Mouse (Mus musculus): ENCODE data around the gene Pianp. TPM values are rescaled to one million over a fixed set of nuclear protein-coding genes. Genes with fewer than 3 reads are reported as not detected.

Gene Pianp
- total RNA-seq (2021): under 1 TPM; 0.75 to 0.93 TPM
- long read RNA-seq, experiment 1: 0 reads
- long read RNA-seq, experiment 2: 0 reads

DNA sequence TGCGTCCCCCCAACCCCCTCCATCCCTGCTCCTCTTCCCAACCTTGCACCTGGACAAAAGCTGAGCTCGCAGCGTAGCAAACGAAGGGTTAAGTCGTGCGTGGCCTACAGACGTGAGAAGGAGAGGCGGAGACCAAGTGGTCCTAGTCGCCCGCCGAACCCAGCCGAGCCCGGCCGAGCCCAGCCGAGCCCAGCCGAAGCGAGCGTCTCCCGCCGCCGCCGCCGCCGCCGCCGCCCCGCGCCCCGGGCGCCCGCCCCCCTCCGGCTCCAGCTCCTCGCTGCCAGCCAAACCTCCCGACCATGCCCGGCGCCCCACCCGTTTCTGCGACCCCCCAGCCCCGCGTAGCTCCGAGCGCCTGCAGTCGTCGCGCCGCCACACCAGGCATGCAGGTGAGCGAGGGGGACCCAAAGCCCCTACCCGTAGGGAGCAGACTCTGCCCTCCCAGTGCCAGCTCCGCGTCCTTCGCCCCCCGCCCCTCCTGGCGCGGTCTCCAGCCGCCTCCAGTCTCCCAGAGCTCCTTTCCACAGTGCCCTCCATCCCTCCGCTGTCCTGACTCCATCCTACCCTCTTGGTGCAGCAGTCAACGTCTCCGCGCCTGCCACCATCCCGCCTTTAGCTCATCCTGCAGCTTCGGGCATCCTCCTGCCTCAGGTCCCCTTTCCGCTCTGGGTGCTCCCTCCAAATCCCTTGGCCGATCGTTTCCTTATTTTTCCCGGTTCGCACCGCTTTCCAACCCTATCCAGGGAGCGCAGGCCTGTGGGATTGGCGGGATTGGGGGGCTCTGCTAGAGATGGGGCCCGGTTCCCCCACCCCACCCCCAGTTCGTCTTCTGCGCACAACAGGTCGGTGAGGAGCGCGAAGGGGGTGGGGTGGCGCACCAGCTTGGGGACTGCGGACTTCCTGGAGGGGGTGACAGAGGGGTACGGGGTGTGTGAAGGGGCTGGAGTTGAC, at the start of gene Pianp:
Gene Pianp (plus strand): TSS at position 144 of the 951 bp plus-strand sequence.
- DNase-seq (ENCODE audit: low spot score): peak; percentile 57

DNA sequence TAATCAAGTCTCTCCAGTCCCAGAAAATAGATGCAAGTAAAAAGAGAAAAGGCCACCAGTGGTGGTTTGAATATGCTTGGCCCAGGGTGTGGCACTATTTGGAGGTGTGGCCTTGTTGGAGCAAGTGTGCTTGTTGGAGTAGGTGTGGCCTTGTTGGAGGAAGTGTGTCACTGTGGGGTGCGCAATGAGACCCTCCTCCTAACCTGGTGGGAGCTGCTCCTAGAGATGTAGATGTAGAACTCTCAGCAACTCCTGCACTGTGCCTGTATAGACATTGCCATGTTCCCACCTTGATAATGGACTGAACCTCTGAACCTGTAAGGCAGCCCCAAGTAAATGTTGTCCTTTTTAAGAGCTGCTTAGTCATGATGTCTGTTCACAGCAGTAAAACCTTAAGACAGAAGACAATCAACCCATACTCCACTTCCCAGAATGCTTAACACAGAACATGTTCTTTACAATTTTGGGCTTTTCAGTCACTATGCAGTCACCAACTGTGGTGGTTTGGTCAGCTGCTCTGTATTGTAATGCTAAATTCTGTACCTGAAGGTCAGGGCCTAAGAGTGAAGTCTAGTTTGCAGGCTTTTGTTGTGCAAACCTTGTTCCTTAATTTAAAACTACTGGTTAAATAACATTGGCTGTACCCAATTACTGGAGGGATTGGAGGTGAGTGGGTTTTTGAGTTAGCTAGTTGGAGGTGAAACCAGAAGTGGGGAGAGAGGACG, 42.3 kb upstream of the Pianp start:
- DNase-seq (ENCODE audit: low spot score): no peak

DNA sequence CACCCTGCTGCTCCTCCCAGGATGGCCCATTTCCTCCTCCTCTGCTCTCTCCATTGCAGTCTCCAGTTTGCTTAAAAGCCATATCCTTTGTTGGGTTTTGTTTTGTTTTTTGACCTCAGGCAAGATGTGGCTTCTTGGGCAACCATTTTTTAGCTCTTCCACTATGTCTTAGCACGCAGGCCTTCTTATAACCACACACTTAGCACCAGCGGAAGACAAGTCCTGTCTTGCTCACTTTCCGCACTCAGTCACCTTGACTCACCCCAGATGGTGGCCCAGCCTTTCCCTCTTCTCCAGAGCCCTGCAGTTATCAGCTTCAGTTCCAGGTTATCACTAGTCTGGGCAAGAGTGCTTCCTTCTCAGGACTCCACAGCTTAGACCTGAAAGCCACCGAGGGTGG, 41.3 kb upstream of the Pianp start:
- no peak for DNase-seq (ENCODE audit: low spot score)

DNA sequence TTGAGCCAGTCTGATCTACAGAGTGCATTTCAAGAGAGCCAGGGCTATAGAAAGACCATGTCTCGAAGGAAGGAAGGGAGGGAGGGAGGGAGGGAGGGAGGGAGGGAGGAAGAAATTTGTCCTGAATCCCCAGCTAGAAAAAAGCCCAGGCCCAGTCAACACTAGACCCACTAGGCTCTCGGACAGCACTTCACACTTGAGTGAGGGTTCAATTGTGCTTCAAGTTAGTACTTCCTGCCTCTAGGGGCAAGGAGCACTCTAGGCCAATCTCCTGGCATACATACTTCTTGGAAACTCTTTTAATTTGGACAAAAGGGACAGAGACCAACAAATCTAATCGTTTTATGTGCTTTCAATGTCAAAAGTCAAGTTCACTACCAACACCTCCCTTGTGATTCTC, 38.4 kb upstream of the Pianp start:
- no peak for DNase-seq (ENCODE audit: low spot score)

DNA sequence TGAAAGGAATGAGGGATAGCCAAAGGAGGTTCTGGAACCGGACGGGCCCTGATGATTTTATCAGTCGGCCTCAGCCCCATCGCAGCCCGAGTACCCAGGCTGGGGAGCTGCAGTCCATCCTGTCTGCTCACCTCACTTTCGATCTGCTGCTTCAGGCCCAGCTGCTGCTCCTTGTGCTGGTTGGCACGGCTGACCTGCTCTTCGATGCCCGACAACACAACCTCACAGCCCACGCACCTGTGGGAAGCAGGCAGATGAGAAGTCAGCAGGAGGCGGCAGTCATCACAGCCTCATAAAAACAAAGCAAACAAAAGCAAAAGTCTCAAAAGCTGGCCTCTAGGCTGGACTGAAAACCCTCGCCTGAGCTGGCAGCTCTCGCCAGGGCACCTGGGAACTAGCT, 36.5 kb upstream of the Pianp start:
- DNase-seq (ENCODE audit: low spot score): no peak

DNA sequence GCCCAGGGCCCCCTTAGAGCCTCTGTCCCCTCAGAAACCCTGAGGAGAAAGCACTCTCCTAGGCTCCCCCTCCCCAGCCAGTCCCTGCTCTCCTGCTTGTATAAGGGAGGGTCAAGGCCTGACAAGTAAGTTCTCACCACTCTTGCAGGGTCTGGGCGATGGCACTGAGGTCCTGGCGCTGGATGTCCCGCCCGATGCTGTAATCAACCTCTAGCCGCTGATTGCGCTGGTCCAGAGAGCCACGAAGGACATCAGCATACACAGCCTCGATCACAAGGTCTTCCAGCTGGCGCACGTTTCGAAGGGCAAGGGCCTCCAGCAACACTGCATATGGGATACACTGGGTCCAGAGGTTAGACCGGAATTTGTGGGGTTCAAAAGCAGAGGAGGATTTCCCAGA, 35.5 kb upstream of the Pianp start:
- DNase-seq (ENCODE audit: low spot score): no peak

DNA sequence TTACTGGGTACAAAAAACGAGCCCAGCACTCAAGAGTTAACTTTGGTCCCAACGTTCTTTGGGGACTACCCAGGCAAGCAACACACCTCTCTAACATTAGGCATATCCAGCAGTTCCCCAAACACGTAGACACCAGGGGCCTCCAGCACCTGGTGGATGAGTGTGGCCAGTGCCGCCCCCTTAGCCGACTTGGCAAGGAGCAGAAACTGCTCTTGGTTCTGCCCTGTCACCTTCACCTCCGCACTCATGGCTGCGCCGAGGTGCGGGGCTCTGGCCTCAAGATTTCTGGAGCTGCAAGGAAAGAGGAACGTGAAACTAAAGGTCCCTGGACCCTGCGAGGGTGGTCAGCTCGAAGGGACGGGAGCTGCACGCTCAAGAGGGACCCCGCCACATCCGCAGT, 31.9 kb upstream of the Pianp start:
- no peak for DNase-seq (ENCODE audit: low spot score)

DNA sequence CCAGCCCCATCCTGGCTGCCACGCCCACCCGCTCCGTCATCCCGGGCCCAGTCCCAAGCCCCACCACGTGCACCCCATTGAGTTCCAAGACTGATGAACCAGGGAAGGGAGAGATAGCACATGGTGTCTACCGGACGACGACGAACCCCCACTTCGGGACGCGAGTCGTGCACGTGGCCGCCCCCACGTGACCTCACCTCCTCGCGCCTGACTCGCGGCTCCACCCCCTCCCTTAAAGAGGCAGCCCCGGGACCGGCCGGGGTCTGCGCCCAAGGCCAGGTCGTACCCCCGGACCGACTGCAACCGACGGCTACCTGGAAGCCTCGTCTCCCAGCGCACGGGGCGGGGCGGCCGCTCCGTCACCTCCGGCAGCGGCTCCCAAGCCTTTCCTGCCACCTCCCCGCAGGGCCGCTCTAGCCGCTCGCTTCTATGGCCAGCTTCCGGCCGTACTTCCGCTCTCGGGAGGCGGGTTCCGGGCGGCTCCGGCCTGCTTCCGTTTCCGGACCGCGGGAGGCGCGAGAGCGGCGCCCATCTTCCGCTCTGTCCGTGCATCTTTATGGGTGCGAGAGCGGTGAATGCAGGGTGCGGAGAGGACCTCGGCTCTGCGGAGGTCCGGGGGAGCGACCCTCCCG, 31.3 kb upstream of the Pianp start, which contains the start of gene Cops7a:
Gene Cops7a (minus strand): TSS at position 451 of the 632 bp plus-strand sequence.
- DNase-seq (ENCODE audit: low spot score): peak; percentile 97

DNA sequence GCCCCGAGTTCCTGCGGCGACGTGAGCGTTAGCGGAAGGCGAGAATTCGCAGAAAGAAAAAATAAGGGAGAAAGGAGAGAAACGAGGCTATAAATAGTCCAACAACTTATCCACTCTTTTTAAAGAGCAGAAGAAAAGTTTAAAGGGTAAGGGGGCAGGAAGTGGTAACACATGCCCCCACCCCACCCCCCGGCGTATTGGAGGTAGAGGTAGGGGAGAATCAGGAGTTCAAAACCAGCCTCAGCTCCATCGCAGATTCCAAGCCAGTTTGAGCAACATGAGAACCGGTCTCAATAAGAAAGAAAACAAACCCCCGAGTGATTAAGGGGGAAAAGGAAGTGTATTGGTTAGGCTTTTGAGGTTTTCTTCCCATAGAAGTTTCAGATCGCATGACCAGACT, 30.7 kb upstream of the Pianp start:
- no peak for DNase-seq (ENCODE audit: low spot score)

DNA sequence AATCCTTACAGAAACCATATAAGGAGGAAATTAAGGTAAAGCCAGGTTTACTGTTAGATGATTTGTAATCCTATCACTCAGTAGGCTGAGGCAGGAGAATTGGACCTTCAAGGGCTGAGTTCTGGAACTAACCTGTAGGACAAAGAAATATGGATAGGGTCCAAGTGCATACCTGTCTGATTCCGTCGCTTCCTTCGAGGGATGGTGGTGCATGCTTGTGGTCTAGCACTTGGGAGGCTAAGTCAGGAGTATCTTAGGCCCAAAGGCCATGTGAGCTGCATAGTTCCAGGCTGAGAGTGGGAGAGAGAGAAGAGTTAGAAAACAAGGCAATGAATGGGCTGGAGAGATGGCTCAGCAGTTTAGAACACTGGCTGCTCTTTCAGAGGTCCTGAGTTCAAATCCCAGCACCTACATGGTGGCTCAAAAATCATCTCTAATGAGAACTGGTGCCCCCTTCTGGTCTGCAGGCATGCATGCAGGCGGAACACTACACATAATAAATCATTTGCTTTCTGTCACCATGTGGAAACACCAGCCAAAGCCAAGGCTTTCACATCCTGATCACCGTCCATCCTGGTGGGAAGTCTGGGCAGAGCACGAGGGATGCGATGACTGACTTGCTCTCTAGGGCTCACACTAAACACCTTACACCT, 29.9 kb upstream of the Pianp start:
- DNase-seq (ENCODE audit: low spot score): no peak

DNA sequence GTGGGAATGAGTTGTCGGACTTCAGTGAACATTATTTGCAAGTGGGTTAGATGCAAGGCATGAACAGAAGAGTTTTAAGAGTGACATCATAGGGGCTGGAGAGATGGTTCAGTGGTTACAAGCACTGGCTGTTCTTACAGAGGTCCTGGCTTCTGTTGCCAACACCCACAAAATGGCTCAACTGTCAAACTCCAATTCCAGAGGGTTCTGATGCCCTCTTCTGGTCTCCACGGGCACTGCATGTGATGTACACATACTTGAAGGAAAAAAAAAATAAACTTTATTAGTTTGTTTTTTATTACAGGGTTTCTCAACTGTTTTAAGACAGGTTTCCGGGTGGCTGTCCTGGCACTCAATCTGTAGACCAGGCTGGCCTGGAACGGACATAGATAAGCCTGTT, 28.7 kb upstream of the Pianp start:
- DNase-seq (ENCODE audit: low spot score): peak; percentile 32

DNA sequence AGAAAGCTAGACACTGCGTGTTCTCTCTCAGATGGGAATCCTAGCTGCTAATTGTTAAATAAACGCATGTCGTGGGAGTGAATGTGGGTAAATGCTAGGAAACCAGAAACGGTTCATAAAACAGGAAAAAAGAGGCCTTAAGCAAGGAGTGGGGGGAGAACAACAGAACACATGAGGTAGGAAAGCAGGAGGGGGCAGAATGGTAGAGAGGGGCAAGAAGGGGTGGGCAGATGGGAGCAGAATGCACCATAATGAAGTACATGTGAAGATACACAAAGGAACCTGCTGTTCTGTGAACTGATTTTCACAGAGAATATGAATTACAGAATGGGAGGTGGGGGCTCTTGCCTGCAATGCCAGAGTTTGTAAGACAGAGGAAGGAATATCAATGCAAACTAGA, 4.3 kb upstream of the Pianp start:
- no peak for DNase-seq (ENCODE audit: low spot score)

DNA sequence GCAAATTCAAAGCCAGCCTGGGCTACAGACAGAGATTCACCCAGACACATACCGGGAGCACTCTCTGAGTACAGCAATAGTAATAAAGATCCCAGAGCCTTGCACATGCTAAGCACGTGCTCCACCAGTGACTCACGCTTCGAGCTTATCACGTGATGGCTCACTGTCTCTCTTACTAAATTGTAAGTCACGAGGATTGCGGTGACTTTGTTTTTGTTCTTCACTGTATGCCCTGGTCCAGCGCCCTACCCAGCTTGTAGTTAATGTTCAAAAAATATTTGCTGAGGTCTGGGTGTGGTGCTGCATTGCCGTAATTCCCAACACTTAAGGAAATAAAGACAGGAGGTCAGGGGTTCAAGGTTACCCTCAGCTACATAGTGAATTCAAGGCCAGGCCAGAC, 3.1 kb upstream of the Pianp start:
- no peak for DNase-seq (ENCODE audit: low spot score)

DNA sequence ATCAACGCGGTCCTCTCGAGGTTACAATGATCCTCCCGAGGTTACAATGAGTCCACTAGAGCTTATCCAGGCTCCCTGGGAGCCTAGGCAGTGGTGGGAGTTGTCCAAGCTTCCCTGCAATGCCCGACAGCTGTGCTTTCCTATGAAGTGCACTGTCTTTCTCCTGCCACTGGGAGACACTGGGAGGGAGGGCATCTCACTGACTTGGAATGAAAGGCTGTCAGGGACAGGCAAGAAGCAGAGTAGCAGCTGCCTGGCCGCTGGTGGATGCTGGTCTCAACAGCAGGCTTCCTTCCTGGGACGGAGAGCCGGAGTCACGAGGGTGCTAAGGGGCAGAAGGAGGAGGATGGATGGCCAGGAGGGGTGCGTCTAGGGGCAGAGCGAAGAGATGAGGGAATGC, 2.6 kb upstream of the Pianp start:
- DNase-seq (ENCODE audit: low spot score): no peak

DNA sequence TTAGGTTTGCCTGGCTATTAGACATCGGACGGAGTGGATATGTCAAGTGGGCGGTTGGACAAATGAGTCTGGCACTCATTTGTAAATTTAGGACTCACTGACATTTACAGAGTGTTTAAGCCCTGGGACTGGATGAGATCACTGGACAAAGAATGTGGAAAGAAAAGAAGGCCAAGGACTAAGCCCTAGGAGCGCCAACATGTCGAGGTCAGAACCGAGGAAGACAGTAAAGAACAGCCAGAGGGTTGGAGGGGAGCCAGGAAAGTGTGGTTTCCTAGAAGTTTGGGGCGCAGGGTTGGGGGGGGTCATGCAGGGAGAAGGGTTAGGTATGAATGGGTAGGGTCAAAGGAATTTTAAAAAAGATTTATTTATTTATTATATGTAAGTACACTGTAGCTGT, 1.2 kb upstream of the Pianp start:
- no peak for DNase-seq (ENCODE audit: low spot score)

DNA sequence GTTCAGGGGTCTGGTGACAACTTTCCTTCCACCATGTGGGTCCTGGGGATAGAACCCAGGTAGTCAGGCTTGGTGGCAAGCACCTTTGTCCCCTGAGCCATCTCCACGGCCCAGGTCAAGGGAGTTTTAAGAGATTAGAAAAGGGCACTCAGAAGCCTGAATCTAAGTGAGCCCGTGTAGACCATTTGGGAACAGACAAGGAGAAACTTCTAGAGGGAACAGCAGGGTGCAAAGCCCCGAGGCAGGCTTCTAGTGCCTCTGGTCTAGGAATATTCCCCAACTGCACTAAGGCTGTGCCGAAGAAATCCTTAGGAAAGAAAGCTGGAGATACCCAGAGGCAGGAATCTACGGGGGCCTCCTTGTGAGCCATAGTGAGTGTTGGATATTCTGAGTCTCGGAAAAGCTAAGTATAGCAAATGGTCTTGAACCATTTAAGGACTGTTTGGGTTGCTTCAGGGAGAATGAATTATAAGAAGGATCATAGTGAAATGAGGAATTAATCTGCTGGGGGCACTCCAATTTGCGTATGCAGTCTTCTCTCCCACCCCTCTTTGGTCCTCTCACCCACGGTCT, 577 bp upstream of the Pianp start:
- no peak for DNase-seq (ENCODE audit: low spot score)

DNA sequence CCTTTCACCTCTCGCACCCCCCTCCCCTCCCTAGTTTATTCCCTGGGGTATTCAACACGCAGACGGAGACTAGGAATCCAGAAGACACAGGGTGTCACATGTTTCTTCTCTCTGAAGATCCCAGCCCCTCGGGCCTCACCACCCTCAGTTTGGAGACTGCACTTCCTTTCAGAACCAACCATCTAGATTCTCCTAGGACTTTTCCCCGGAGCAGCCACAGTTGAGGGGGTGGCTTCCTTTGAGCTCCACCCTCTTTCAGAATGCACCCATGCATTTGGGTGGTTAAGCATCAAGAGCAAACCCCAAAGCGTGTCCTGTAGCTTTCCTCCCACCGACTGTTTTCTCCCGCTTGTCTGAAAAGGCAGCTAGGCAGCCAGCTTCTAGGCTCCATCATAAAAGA, 1.6 kb downstream of the Pianp start:
- no peak for DNase-seq (ENCODE audit: low spot score)

DNA sequence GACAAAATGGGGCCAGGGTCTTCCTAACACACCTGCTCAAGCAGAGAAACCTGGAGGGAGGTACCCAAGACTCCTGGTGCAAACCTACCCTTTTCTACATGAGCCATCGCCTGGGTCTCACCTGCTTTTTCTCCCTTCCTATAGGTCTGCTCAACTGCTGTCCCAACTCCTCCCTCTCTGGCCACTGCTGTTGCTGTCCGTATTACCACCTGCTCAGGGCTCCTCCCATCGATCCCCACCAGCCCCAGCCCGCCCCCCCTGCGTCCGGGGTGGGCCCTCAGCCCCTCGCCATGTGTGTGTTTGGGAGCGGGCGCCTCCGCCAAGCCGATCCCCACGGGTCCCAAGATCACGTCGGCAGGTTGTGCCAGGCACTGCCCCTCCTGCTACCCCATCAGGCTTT, 2.6 kb downstream of the Pianp start:
- DNase-seq (ENCODE audit: low spot score): no peak

DNA sequence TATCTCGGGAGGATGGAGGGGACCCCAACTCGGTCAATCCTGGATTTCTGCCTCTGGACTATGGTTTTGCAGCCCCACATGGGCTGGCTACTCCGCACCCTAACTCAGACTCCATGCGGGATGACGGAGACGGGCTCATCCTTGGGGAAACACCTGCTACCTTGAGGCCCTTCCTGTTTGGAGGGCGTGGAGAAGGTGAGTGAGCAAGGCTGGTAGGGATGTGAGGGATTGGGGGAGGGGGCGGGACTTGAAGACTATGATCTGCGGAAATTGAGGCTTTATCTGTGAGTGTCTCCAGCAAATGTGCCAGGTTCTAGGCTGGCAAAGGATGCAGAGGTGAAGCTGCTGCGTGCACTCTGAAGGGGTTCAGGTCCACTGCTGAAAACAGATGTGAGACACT, 3.1 kb downstream of the Pianp start:
- no peak for DNase-seq (ENCODE audit: low spot score)

DNA sequence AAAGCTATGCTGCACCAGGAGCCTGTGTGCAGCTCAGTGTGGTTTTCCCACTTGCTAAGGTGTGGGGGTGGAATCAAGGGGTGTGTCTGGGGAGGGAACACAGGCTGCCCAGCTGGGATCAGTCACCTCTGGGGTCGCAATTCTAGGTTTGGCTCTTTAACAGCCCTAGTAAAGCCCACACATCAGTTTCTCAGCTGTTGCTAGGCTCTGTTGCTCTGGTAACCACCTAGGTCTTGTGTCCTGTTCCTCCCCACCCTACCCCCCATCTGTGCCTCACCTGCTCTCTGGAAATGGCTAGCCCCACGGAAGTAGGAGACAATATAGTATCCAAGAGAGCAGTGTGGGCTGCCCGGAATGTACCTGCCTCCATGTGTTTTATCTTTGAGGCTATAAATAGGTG, 7.2 kb downstream of the Pianp start:
- no peak for DNase-seq (ENCODE audit: low spot score)

DNA sequence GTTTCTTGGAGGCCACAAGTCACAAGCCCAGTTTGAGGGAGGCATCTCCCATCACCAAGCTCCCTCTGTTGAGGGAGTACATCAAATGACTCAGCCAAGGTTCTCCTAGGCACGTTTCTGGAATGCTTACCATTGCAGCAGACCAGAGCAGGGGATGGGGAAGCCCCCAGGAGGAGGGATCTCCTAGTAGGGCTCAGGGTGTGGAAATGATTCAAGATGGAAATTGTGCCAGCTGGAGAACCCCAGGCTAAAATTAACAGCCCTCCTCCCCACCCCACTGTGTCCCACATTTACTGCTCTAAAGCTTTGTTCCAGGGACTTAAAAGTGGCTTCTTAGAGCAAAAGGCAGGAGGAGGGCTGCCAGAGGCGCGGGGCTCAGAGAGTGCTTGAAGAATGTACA, 8.6 kb downstream of the Pianp start:
- DNase-seq (ENCODE audit: low spot score): no peak
